Mouse (Mus musculus): ENCODE data around the gene Itpr2. TPM values are rescaled to one million over a fixed set of nuclear protein-coding genes. Genes with fewer than 3 reads are reported as not detected.

The Itpr2 gene
- polyA plus RNA-seq, 1 experiment from 2014 or later = 8.9 TPM

DNA sequence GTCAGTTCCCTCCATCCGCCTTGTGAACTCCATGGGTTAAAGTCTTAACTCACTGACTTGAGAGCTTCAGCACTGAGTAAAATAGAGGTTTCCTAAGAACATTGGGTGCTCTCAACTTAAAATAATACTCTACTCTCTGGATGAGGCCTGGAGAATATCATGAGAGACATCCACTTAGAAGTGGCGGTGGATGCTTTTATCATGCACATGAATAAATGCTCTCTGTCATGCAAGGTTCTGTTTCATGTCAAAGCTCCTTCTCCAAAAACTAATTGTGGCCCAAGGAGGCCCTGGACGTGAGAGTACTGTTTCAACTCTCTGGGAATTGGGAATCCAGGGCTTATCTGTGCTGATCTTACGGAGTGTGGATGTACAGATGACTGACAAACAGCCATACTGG lies 35.1 kb upstream of the Itpr2 start:
- DNase-seq (ENCODE audit: low spot score) = peak; percentile 8
- Histone ChIP-seq H3K4me3 (ENCODE audit: low read depth, low read length) (no peak overlapping the region), H3K9me3 (ENCODE audit: control insufficient read depth, low read length) (no peaks in the 10 kb centered on the region), H3K9ac (ENCODE audit: low read depth, low read length) (no peak overlapping the region), H3K27me3 (replicated peaks; ENCODE audit: control insufficient read depth, insufficient read depth, low read length) (no peaks in the 10 kb centered on the region), H3K27ac (replicated peaks; ENCODE audit: low read depth, low read length) (no peak overlapping the region), H3K4me2 (ENCODE audit: low read depth, low read length) (no peak overlapping the region), H3K36me3 (ENCODE audit: control insufficient read depth, insufficient read depth, low read length) (no peaks in the 10 kb centered on the region), H3K4me1 (ENCODE audit: control insufficient read depth, insufficient read depth, low read length) (no peaks in the 10 kb centered on the region)
- WGBS = 88% methylated on average over 4 of the region's 4 CpGs
- no peak for ATAC-seq (ENCODE audit: low read depth)

DNA sequence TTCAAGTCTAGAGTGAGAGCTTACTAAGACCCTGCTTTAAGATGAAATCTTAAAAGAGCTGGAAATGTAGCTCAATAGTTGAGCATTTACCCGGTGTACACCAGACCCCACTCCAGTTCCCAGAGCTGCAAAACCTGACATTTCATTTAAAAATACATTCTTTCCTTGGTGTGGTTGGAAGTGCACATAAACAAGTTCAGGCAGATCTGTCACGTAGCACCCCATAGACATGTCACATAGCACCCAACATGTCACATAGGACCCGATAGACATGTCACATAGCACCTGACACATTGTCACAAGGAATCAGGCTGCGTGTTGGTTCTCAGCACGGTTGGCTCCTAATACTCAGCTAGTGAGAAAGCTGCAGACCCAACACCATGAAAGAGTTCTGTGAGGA lies 33.5 kb upstream of the Itpr2 start:
- no peaks in the 10 kb centered on the region for H3K4me1 ChIP-seq (ENCODE audit: control insufficient read depth, insufficient read depth, low read length)
- no peaks in the 10 kb centered on the region for H3K9me3 ChIP-seq (ENCODE audit: control insufficient read depth, low read length)
- DNase-seq (ENCODE audit: low spot score) (no peak), ATAC-seq (ENCODE audit: low read depth) (no peak)
- no peak overlapping the region for H3K27ac ChIP-seq (replicated peaks; ENCODE audit: low read depth, low read length)
- H3K4me2 ChIP-seq (ENCODE audit: low read depth, low read length) = no peak overlapping the region
- no peak overlapping the region for H3K9ac ChIP-seq (ENCODE audit: low read depth, low read length)
- WGBS = 91% methylated on average over 5 of the region's 5 CpGs
- no peak overlapping the region for H3K4me3 ChIP-seq (ENCODE audit: low read depth, low read length)
- H3K36me3 ChIP-seq (ENCODE audit: control insufficient read depth, insufficient read depth, low read length) = no peaks in the 10 kb centered on the region
- no peaks in the 10 kb centered on the region for H3K27me3 ChIP-seq (replicated peaks; ENCODE audit: control insufficient read depth, insufficient read depth, low read length)

DNA sequence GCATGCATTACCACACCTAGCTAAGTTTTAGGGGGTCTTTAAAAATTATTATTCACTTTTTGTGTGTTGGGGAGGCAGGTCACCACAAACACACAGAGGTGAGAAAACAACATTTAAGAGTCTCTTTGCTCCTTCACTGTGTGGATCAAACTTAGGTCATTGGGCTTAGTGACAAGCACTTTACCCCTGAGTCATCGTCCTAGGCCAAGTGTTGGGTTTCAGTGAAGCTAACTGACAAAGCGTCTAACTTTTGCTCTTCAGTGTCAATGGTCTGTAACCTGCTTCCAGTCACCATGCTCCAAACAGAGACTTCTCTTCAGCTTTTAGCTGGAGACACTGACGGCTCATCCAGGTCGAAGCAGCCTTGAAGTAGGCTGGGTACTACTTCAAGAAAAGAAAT lies 31.1 kb upstream of the Itpr2 start:
- no peak for ATAC-seq (ENCODE audit: low read depth)
- H3K4me1 ChIP-seq (ENCODE audit: control insufficient read depth, insufficient read depth, low read length) = no peaks in the 10 kb centered on the region
- 82% methylated on average over 4 of the region's 4 CpGs for WGBS

DNA sequence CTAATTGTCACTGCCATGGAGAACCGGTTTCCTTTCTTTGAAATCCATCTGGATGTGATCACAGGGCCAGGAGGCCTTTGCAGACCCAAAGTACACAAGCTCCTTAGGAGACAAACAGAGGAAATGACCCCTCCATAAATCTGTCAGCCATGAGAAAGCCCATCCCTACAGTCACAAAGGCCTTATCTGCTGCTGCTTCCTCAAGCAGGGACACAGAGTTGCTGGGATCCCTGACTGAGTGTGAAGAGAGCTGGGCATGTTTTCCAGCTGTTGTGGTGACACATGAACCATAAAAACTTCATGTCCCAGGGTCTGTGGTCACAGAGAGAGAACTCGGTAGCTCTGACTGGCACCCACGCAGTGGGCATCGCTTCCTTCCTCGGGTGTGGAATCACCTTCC lies 28.7 kb upstream of the Itpr2 start:
- H3K27ac ChIP-seq (replicated peaks; ENCODE audit: low read depth, low read length) = no peak overlapping the region
- H3K36me3 ChIP-seq (ENCODE audit: control insufficient read depth, insufficient read depth, low read length) = no peaks in the 10 kb centered on the region
- H3K4me3 ChIP-seq (ENCODE audit: low read depth, low read length) = no peak overlapping the region
- peak; percentile 15 for DNase-seq (ENCODE audit: low spot score)
- no peak for ATAC-seq (ENCODE audit: low read depth)
- H3K27me3 ChIP-seq (replicated peaks; ENCODE audit: control insufficient read depth, insufficient read depth, low read length) = no peaks in the 10 kb centered on the region
- H3K4me1 ChIP-seq (ENCODE audit: control insufficient read depth, insufficient read depth, low read length) = no peaks in the 10 kb centered on the region
- no peak overlapping the region for H3K9ac ChIP-seq (ENCODE audit: low read depth, low read length)
- H3K4me2 ChIP-seq (ENCODE audit: low read depth, low read length) = no peak overlapping the region
- WGBS = 63% methylated on average over 5 of the region's 5 CpGs
- no peaks in the 10 kb centered on the region for H3K9me3 ChIP-seq (ENCODE audit: control insufficient read depth, low read length)

More for the DNA sequence above, 31.1 kb upstream of the Itpr2 start:
- Histone ChIP-seq H3K4me3 (ENCODE audit: low read depth, low read length) (no peak overlapping the region), H3K27me3 (replicated peaks; ENCODE audit: control insufficient read depth, insufficient read depth, low read length) (no peaks in the 10 kb centered on the region), H3K9me3 (ENCODE audit: control insufficient read depth, low read length) (no peaks in the 10 kb centered on the region), H3K9ac (ENCODE audit: low read depth, low read length) (no peak overlapping the region), H3K27ac (replicated peaks; ENCODE audit: low read depth, low read length) (no peak overlapping the region), H3K4me2 (ENCODE audit: low read depth, low read length) (no peak overlapping the region), H3K36me3 (ENCODE audit: control insufficient read depth, insufficient read depth, low read length) (no peaks in the 10 kb centered on the region)
- no peak for DNase-seq (ENCODE audit: low spot score)

DNA sequence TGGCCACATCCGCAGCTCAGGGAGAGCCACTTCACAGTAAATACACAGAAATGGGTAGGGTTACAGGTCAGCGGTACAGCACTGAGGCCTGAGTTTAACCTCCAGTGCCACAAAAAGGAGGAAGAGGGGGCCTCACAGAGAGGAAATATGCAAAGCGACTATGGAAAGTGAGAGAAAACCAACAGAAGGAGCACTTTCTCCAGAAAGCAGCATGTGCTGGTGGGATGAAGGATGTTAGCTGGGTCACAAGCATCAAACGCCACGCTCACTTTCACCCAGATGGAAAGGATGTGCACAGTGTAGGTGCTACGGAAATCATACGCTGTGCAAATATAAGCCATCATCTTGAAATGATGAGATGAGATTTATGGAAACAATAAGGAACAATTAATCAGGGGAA lies 28.3 kb upstream of the Itpr2 start:
- H3K9ac ChIP-seq (ENCODE audit: low read depth, low read length) = no peak overlapping the region
- 53% methylated on average over 7 of the region's 7 CpGs for WGBS
- no peak for ATAC-seq (ENCODE audit: low read depth)

DNA sequence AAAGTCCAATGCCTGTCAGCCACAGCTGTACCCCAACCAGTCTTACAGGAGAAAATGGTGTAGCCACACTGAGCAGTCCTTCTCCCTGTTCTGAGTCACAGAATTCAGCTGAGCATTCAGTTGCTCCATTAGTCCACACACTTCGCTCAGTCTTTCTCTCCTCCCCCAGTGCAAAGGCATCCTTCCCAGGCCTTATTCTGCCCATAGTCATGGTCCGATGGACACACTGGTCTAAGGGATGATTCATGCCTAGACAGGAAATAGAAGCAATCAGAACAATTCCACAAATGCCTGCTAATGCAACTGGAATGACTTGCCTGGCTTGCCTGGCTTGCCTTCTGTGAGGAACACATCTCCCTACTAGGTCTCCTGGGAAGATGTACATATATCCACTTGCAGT lies 25.5 kb upstream of the Itpr2 start:
- WGBS = 85% methylated on average over 2 of the region's 2 CpGs

More for the DNA sequence above, 28.3 kb upstream of the Itpr2 start:
- Histone ChIP-seq H3K9me3 (ENCODE audit: control insufficient read depth, low read length) (no peaks in the 10 kb centered on the region), H3K4me3 (ENCODE audit: low read depth, low read length) (no peak overlapping the region), H3K27me3 (replicated peaks; ENCODE audit: control insufficient read depth, insufficient read depth, low read length) (no peaks in the 10 kb centered on the region), H3K27ac (replicated peaks; ENCODE audit: low read depth, low read length) (no peak overlapping the region), H3K4me1 (ENCODE audit: control insufficient read depth, insufficient read depth, low read length) (no peaks in the 10 kb centered on the region), H3K36me3 (ENCODE audit: control insufficient read depth, insufficient read depth, low read length) (no peaks in the 10 kb centered on the region), H3K4me2 (ENCODE audit: low read depth, low read length) (no peak overlapping the region)
- DNase-seq (ENCODE audit: low spot score) = no peak

DNA sequence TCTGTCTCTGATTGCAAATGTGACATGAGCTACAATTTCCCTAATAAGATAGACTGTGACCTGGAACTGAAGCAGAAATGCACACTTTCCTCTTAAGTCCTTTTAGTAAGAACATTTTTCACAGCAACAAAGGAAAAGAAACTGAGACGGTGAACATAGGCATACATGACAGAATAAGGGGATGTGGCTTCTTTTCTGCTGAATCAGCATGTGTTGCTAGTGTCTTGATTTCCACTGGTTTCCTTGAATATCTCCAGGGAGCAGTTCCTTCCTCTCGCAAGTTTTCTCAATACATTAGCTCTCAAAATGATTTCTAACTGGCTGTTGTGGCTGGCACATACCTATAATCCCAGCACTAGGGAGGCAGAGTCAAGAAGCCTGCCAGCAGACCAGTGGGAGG lies 23.5 kb upstream of the Itpr2 start:
- H3K4me1 ChIP-seq (ENCODE audit: control insufficient read depth, insufficient read depth, low read length) = no peaks in the 10 kb centered on the region
- H3K27me3 ChIP-seq (replicated peaks; ENCODE audit: control insufficient read depth, insufficient read depth, low read length) = no peaks in the 10 kb centered on the region
- H3K9ac ChIP-seq (ENCODE audit: low read depth, low read length) = no peak overlapping the region
- H3K9me3 ChIP-seq (ENCODE audit: control insufficient read depth, low read length) = no peaks in the 10 kb centered on the region
- H3K4me2 ChIP-seq (ENCODE audit: low read depth, low read length) = no peak overlapping the region
- H3K36me3 ChIP-seq (ENCODE audit: control insufficient read depth, insufficient read depth, low read length) = no peaks in the 10 kb centered on the region
- ATAC-seq (ENCODE audit: low read depth) (no peak), DNase-seq (ENCODE audit: low spot score) (no peak)
- WGBS = 69% methylated on average over 2 of the region's 2 CpGs
- H3K27ac ChIP-seq (replicated peaks; ENCODE audit: low read depth, low read length) = no peak overlapping the region
- no peak overlapping the region for H3K4me3 ChIP-seq (ENCODE audit: low read depth, low read length)

More for the DNA sequence above, 25.5 kb upstream of the Itpr2 start:
- DNase-seq (ENCODE audit: low spot score) (no peak), ATAC-seq (ENCODE audit: low read depth) (no peak)
- H3K4me1 ChIP-seq (ENCODE audit: control insufficient read depth, insufficient read depth, low read length) = no peaks in the 10 kb centered on the region
- H3K27me3 ChIP-seq (replicated peaks; ENCODE audit: control insufficient read depth, insufficient read depth, low read length) = no peaks in the 10 kb centered on the region
- H3K27ac ChIP-seq (replicated peaks; ENCODE audit: low read depth, low read length) = no peak overlapping the region
- no peaks in the 10 kb centered on the region for H3K36me3 ChIP-seq (ENCODE audit: control insufficient read depth, insufficient read depth, low read length)
- no peak overlapping the region for H3K4me3 ChIP-seq (ENCODE audit: low read depth, low read length)
- H3K9me3 ChIP-seq (ENCODE audit: control insufficient read depth, low read length) = no peaks in the 10 kb centered on the region
- H3K9ac ChIP-seq (ENCODE audit: low read depth, low read length) = no peak overlapping the region
- H3K4me2 ChIP-seq (ENCODE audit: low read depth, low read length) = no peak overlapping the region

DNA sequence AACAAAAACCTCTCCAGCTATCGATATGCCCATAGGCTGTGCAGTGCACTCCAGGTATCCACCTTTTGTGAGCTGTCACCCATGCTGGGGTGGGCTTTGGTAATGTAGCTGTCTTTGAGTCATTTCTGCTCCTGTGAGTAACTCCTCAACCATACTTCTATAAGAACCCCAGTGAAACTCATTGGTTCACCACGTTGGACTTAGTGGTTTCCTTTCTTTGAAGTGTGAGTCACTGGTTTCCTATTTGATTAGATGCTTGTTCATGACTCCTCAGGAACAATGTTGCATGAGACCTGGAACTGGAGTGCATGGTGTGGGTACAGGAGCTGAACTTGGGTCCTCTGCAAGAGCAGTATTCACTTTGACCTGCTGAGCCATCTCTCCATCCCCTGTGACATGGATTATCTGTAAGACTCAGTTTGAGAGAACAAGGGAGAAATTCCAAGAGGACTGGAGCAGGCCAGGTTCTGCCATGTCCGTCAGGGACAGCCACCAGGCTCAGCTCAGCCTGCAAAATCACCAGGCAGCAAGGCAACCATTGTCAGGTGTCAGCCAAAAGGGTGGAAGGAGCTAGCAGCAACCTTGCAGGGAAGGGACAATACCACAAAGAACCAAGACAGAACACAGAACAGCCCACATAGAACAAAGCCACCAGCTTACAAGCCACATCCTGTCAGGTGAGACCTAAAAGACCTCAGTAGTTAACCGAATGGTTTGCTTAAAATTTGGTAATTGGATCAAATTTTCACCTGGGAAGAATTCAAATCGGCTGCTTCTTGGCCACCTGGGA lies 19.6 kb upstream of the Itpr2 start:
- H3K27me3 ChIP-seq (replicated peaks; ENCODE audit: control insufficient read depth, insufficient read depth, low read length) = no peaks in the 10 kb centered on the region
- no peak overlapping the region for H3K4me3 ChIP-seq (ENCODE audit: low read depth, low read length)
- WGBS = 77% methylated on average over 5 of the region's 5 CpGs
- DNase-seq (ENCODE audit: low spot score) (no peak), ATAC-seq (ENCODE audit: low read depth) (no peak)
- no peak overlapping the region for H3K9ac ChIP-seq (ENCODE audit: low read depth, low read length)
- H3K4me1 ChIP-seq (ENCODE audit: control insufficient read depth, insufficient read depth, low read length) = no peaks in the 10 kb centered on the region
- no peaks in the 10 kb centered on the region for H3K36me3 ChIP-seq (ENCODE audit: control insufficient read depth, insufficient read depth, low read length)
- no peak overlapping the region for H3K4me2 ChIP-seq (ENCODE audit: low read depth, low read length)
- no peaks in the 10 kb centered on the region for H3K9me3 ChIP-seq (ENCODE audit: control insufficient read depth, low read length)
- no peak overlapping the region for H3K27ac ChIP-seq (replicated peaks; ENCODE audit: low read depth, low read length)

DNA sequence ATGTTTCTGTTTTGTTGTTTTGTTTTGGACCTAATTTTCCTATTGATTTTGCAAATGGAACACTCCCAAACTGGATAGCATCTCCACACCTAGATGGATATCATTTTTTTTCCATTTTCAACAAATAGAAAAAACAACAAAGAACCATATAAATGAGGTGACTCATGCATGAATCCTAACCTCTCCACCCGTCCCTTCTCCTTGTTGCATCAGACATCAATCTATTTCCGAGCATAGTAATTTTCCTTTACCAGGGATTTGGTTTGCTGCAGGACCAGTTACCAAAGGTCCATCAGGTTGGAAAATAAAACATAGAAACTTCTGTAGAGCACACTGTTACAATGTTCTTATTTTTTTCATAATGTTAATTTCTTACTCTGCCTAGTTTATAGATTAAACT lies 17.0 kb upstream of the Itpr2 start:
- Histone ChIP-seq H3K4me2 (ENCODE audit: low read depth, low read length) (no peak overlapping the region), H3K9me3 (ENCODE audit: control insufficient read depth, low read length) (no peaks in the 10 kb centered on the region), H3K36me3 (ENCODE audit: control insufficient read depth, insufficient read depth, low read length) (no peaks in the 10 kb centered on the region), H3K9ac (ENCODE audit: low read depth, low read length) (no peak overlapping the region), H3K27me3 (replicated peaks; ENCODE audit: control insufficient read depth, insufficient read depth, low read length) (no peaks in the 10 kb centered on the region), H3K27ac (replicated peaks; ENCODE audit: low read depth, low read length) (no peak overlapping the region), H3K4me1 (ENCODE audit: control insufficient read depth, insufficient read depth, low read length) (no peaks in the 10 kb centered on the region; the same call in 1 of the 2 replicates), H3K4me3 (ENCODE audit: low read depth, low read length) (no peak overlapping the region)
- no peak for DNase-seq (ENCODE audit: low spot score)
- no peak for ATAC-seq (ENCODE audit: low read depth)
- 75% methylated on average over 2 of the region's 2 CpGs for WGBS

Measured in embryonic facial prominence, embryonic 14.5 days (tissue).